Comparison of ENCODE assay signal across 13 mouse cellular contexts in genomic region chr1:154605601-154606000, GRCm38 (mm10).
"Had no signal": no experiment of that assay in that cellular context is flagged by ENCODE, and none has a peak within 500 bp of the region (broad histone marks: within the 10 kb centered on the region; RNA-seq: fewer than 3 reads in every experiment).

No protein-coding gene starts in this region.

- H3K36me3 ChIP-seq: limb, embryonic 12.5 days; neural tube, embryonic 13.5 days; stomach, embryonic 15.5 days had no signal

- H3K9me3 ChIP-seq: limb, embryonic 12.5 days; neural tube, embryonic 13.5 days; stomach, embryonic 15.5 days had no signal

- H3K4me2 ChIP-seq: limb, embryonic 12.5 days; neural tube, embryonic 13.5 days; stomach, embryonic 15.5 days had no signal

- DNase-seq: kidney, postnatal 25 days; liver; lung, adult 18-20 months; midbrain, embryonic 14.5 days; retina, postnatal 1 day; right cerebral cortex, postnatal 14 days; thymus, adult 2 months; thymus, postnatal 25 days had no signal

- H3K4me3 ChIP-seq: left cerebral cortex, adult 2 months; limb, embryonic 12.5 days; neural tube, embryonic 13.5 days; stomach, embryonic 15.5 days had no signal

- H3K27me3 ChIP-seq: neural tube, embryonic 13.5 days; stomach, embryonic 15.5 days had no signal

- H3K27ac ChIP-seq: left cerebral cortex, adult 2 months; limb, embryonic 12.5 days; liver, embryonic 14.5 days; neural tube, embryonic 13.5 days; stomach, embryonic 15.5 days had no signal

- H3K4me1 ChIP-seq: limb, embryonic 12.5 days; stomach, embryonic 15.5 days had no signal

- H3K9ac ChIP-seq: limb, embryonic 12.5 days; liver, embryonic 14.5 days; neural tube, embryonic 13.5 days; stomach, embryonic 15.5 days had no signal
